Mouse (Mus musculus): ENCODE data around the gene Tab1.

Tab1 gene

DNA sequence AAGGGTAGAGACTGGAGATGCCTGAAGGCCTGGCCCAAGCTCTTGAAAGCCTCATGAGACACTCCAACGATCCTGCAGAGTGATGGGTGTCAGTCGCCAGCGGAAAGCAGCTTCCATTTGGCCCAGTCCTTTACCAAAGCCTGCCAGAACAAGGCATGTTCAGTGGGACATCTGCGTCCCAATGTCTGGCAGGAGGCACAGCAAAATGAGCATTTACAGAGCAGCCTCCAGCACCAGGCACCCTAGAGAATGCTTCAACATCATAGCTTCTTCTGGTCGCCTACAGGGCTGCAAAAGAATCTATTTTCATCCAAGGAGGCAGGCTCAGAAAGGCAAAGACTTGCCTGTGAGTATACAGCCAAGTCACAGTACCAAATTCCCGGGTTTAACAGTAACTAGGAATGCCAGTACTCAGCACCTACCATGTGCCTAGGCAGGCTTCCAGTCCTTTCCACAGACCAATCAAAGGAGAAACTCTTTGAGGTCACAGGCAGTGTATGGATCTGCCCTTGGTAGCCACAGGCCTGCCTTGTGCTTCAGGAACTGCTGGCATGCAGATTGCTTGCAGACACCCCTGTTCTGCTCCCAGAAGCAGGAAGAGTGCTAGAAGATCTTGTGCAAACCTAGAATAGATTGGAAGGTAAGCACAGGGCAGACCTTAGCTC lies 69.3 kb downstream of the Tab1 start:
- ATAC-seq (ENCODE audit: low TSS enrichment): peak; percentile 98

DNA sequence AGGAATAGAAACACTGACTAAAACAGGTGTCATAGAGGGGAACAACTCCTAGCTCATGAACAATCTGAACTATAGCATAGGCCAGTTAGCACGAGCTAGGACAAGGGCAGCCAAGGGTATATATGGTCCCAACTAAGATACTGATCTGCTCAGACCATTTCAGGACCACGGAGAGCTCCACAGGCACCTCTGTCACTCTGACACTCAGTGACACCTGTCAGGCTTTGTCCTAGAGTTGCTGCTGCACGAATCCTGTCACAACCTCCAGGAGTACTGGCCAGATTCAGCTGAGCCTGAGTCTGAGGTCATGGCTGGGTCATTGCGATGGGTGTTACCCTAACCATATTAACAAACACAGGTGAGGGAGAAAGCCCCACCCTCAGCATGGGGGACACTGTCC lies 70.5 kb downstream of the Tab1 start:
- ATAC-seq (ENCODE audit: low TSS enrichment): no peak

DNA sequence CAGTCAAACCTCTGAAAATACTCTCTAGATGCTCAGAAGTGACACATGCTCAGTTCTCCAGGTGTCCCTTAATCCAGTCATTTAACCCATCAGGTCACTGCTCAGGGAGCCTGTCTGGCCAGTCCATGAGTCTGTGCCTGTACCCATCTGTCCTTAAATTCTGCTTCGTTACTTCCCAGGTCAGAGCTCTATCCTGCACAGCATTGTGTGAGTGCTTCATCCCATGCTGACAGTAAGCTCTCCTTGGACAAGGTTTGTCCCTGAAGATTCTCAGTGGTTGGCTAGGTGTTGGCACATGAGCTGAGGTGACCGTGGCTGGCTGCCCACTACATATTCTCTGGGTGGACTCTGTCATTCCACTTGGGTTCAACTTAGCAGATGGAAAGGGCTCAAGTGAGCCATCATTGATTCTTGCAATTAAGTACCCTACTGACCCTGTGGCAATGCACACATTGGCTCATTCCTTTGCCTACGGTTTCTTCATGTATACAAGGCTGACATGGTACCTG lies 73.2 kb downstream of the Tab1 start:
- ATAC-seq (ENCODE audit: low TSS enrichment): no peak

DNA sequence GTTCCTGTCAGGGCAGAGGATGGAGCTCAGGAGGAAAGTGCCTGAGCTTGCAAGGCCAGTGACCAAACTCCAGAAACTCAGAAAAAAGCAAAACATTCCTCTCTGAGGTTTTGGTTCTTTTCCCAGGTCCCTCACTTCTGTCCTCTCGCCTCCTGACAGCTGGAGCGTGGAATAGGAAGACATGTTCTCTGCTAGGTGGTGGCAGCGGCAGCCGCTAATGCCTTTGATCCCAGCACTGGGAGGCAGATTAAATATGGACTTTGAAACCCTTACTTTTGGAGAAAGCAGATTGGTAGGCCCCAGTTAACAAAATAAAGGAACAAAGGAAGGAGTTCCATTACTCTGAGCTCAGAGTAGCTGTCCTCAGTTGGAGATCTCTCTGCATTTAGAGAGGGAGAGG lies 75.5 kb downstream of the Tab1 start:
- ATAC-seq (ENCODE audit: low TSS enrichment): no peak
